Mouse (Mus musculus) neural tube, embryonic 13.5 days (tissue): Measurements from ENCODE around the gene Fam131a. TPM values are rescaled to one million over a fixed set of nuclear protein-coding genes. Genes with fewer than 3 reads are reported as not detected.
"Not testable (repeated sequence)": the region's sequence is repeated elsewhere in the genome, so short reads cannot be mapped to it uniquely, and the experiment has no call there.

Experiments
- ATAC-seq: fragments of 200-750 bp; cut with Nextera tagmentation; 2 replicates; pipeline ENCODE4 v1.8.0; 2017; ENCODE audit warnings: low read depth, mild to moderate bottlenecking, moderate TSS enrichment, moderate library complexity
- H3K27ac ChIP-seq: fragments of 300-500 bp; sonication (generic); replicated peaks from 2 replicates; pipeline ENCODE4 v1.5.1; 2015; ENCODE audit warnings: moderate library complexity, mild to moderate bottlenecking, inconsistent platforms
- H3K27me3 ChIP-seq: fragments of 300-500 bp; sonication (generic); 2 replicates; pipeline ENCODE4 v1.6.1; 2015; ENCODE audit warnings: mild to moderate bottlenecking, inconsistent platforms
- H3K36me3 ChIP-seq: fragments of 300-500 bp; sonication (generic); 2 replicates; pipeline ENCODE4 v1.6.1; 2015; ENCODE audit warnings: mild to moderate bottlenecking, inconsistent platforms
- H3K4me1 ChIP-seq: fragments of 300-500 bp; sonication (generic); replicated peaks from 2 replicates; pipeline ENCODE4 v1.6.1; 2015; ENCODE audit warnings: inconsistent platforms
- H3K4me2 ChIP-seq: fragments of 300-500 bp; sonication (generic); 2 replicates; pipeline ENCODE4 v1.6.1; 2015; ENCODE audit warnings: inconsistent platforms, mild to moderate bottlenecking, moderate library complexity
- H3K4me3 ChIP-seq: fragments of 300-500 bp; sonication (generic); 2 replicates; pipeline ENCODE4 v1.5.1; 2015; ENCODE audit warnings: mild to moderate bottlenecking, inconsistent platforms
- H3K9ac ChIP-seq: fragments of 300-500 bp; sonication (generic); 2 replicates; pipeline ENCODE4 v1.6.1; 2015; ENCODE audit warnings: moderate library complexity, mild to moderate bottlenecking, inconsistent platforms
- H3K9me3 ChIP-seq: fragments of 300-500 bp; sonication (generic); 2 replicates; pipeline ENCODE4 v1.6.1; 2016; ENCODE audit warnings: inconsistent platforms
- WGBS: fragments of 180-500 bp; shearing (Covaris S2); methylation state at CpG from one replicate; pipeline ENCODE4 v1.1.7; 2015; 5-methylcytosine and 5-hydroxymethylcytosine counted together
- polyA plus RNA-seq: library from polyadenylated mRNA; unstranded; fragments of >200 nt; fragmentation: Nextera tagmentation; extraction: Ambion mirVana; gene quantifications from 2 replicates; pipeline ENCODE4 v1.2.1, GENCODE M21; 2015

Fam131a gene
- 26.3 and 27.8 TPM in 2 replicates for polyA plus RNA-seq

- WGBS: under 1% methylated on average over 37 of the region's 37 CpGs
These were observed at the start of gene Fam131a for GRCm38 (mm10) chr16:20693111-20693701. Gene Fam131a, plus strand, starts transcription at chr16:20693241.

GRCm38 (mm10) chr16:20643911-20644310 lies 49.1 kb upstream of the Fam131a start:
- Histone ChIP-seq H3K4me3 (no peak overlapping the region), H3K4me2 (no peak overlapping the region), H3K36me3 (no peaks in the 10 kb centered on the region), H3K27me3 (no peaks in the 10 kb centered on the region), H3K9ac (no peak overlapping the region; the same call in 1 of the 2 replicates), H3K9me3 (no peaks in the 10 kb centered on the region), H3K27ac (no peak overlapping the region), H3K4me1 (0 out of 2 replicates have a peak, but pooled peaks cover under 1% of the 10 kb centered on the region)
- 87% methylated on average over 7 of the region's 7 CpGs for WGBS
- no peak for ATAC-seq

More at GRCm38 (mm10) chr16:20693111-20693701, at the start of gene Fam131a:
- Histone ChIP-seq H3K27me3 (no peaks in the 10 kb centered on the region), H3K4me3 (peak within 1 kb of the TSS; percentile 55), H3K27ac (peak within 1 kb of the TSS; percentile 95), H3K4me2 (peak within 1 kb of the TSS; percentile 82), H3K9me3 (no peaks in the 10 kb centered on the region), H3K4me1 (peaks cover 44% of the 10 kb centered on the region), H3K36me3 (peaks cover 39% of the 10 kb centered on the region), H3K9ac (peak within 1 kb of the TSS; percentile 82)
- peak; percentile 95 for ATAC-seq

GRCm38 (mm10) chr16:20651076-20651946 lies 41.7 kb upstream of the Fam131a start, which contains the start of gene Psmd2:
Gene Psmd2, plus strand, starts transcription at chr16:20651652.
- H3K36me3 ChIP-seq: peaks cover 20% of the 10 kb centered on the region
- H3K9ac ChIP-seq: peak within 1 kb of the TSS; percentile 93
- ATAC-seq: peak; percentile 96
- no peaks in the 10 kb centered on the region for H3K27me3 ChIP-seq
- peaks cover 19% of the 10 kb centered on the region for H3K4me1 ChIP-seq
- peak within 1 kb of the TSS; percentile 88 for H3K27ac ChIP-seq
- peak within 1 kb of the TSS; percentile 86 for H3K4me3 ChIP-seq
- peak within 1 kb of the TSS; percentile 80 for H3K4me2 ChIP-seq
- 2% methylated on average over 46 of the region's 46 CpGs for WGBS
- H3K9me3 ChIP-seq: no peaks in the 10 kb centered on the region

GRCm38 (mm10) chr16:20651947-20652310 lies 41.1 kb upstream of the Fam131a start:
- no peaks in the 10 kb centered on the region for H3K9me3 ChIP-seq
- no peak for ATAC-seq
- no peaks in the 10 kb centered on the region for H3K27me3 ChIP-seq
- WGBS: 10% methylated on average over 12 of the region's 12 CpGs
- H3K4me3 ChIP-seq: peak overlapping the region; percentile 86
- H3K4me1 ChIP-seq: peaks cover 19% of the 10 kb centered on the region
- H3K9ac ChIP-seq: peak overlapping the region; percentile 93
- peak overlapping the region; percentile 88 for H3K27ac ChIP-seq
- H3K36me3 ChIP-seq: peaks cover 26% of the 10 kb centered on the region
- H3K4me2 ChIP-seq: peak overlapping the region; percentile 80

- Histone ChIP-seq H3K36me3 (peaks cover 40% of the 10 kb centered on the region), H3K27me3 (no peaks in the 10 kb centered on the region), H3K9me3 (no peaks in the 10 kb centered on the region), H3K27ac (no peak overlapping the region), H3K4me1 (peaks cover 19% of the 10 kb centered on the region), H3K4me3 (0 out of 2 replicates have a peak overlapping the region, but pooled peaks have one; percentile 86), H3K4me2 (peak overlapping the region; percentile 80), H3K9ac (no peak overlapping the region)
- no peak for ATAC-seq
- 62% methylated on average over 2 of the region's 2 CpGs for WGBS
These were observed 39.7 kb upstream of the Fam131a start for GRCm38 (mm10) chr16:20653315-20653714.

GRCm38 (mm10) chr16:20657661-20658060 lies 35.4 kb upstream of the Fam131a start:
- Histone ChIP-seq H3K9me3 (no peaks in the 10 kb centered on the region), H3K9ac (no peak overlapping the region), H3K4me1 (peaks cover 8% of the 10 kb centered on the region), H3K27ac (no peak overlapping the region), H3K4me2 (no peak overlapping the region), H3K36me3 (peaks cover 83% of the 10 kb centered on the region), H3K27me3 (no peaks in the 10 kb centered on the region), H3K4me3 (no peak overlapping the region)
- ATAC-seq: no peak
- 88% methylated on average over 4 of the region's 4 CpGs for WGBS

- WGBS: 85% methylated on average over 3 of the region's 6 CpGs
- H3K4me3 ChIP-seq, H3K4me2 ChIP-seq, H3K9me3 ChIP-seq, H3K9ac ChIP-seq, H3K4me1 ChIP-seq, ATAC-seq, H3K27me3 ChIP-seq, H3K27ac ChIP-seq: not testable (repeated sequence)
- peaks cover 26% of the 10 kb centered on the region for H3K36me3 ChIP-seq
These were observed 25.0 kb upstream of the Fam131a start, which contains the start of gene Eif4g1 for GRCm38 (mm10) chr16:20668013-20668412. Gene Eif4g1, plus strand, starts transcription at chr16:20668313.

GRCm38 (mm10) chr16:20670291-20670690 lies 22.8 kb upstream of the Fam131a start:
- Histone ChIP-seq H3K4me2 (no peak overlapping the region), H3K36me3 (peaks cover 15% of the 10 kb centered on the region), H3K9me3 (no peaks in the 10 kb centered on the region), H3K4me3 (no peak overlapping the region), H3K27me3 (no peaks in the 10 kb centered on the region), H3K9ac (no peak overlapping the region), H3K4me1 (peaks cover 25% of the 10 kb centered on the region), H3K27ac (no peak overlapping the region)
- ATAC-seq: no peak
- 88% methylated on average over 3 of the region's 3 CpGs for WGBS

GRCm38 (mm10) chr16:20671886-20672285 lies 21.2 kb upstream of the Fam131a start:
- H3K9ac ChIP-seq: peak overlapping the region; percentile 46; the same call in 1 of the 2 replicates
- 29% methylated on average over 6 of the region's 6 CpGs for WGBS
- H3K36me3 ChIP-seq: peaks cover 24% of the 10 kb centered on the region
- no peaks in the 10 kb centered on the region for H3K9me3 ChIP-seq
- H3K27ac ChIP-seq: no peak overlapping the region
- peaks cover 29% of the 10 kb centered on the region for H3K4me1 ChIP-seq
- peak overlapping the region; percentile 95 for H3K4me2 ChIP-seq
- no peaks in the 10 kb centered on the region for H3K27me3 ChIP-seq
- peak overlapping the region; percentile 81 for H3K4me3 ChIP-seq
- no peak for ATAC-seq

GRCm38 (mm10) chr16:20672500-20672902 lies 20.5 kb upstream of the Fam131a start:
- ATAC-seq: peak; percentile 97
- WGBS: 0% methylated on average over 38 of the region's 38 CpGs
- H3K36me3 ChIP-seq: peaks cover 30% of the 10 kb centered on the region

GRCm38 (mm10) chr16:20672965-20673705 lies 19.9 kb upstream of the Fam131a start:
- peaks cover 37% of the 10 kb centered on the region for H3K36me3 ChIP-seq
- H3K27ac ChIP-seq: peak overlapping the region; percentile 93
- peak overlapping the region; percentile 81 for H3K4me3 ChIP-seq
- H3K27me3 ChIP-seq: no peaks in the 10 kb centered on the region
- H3K4me2 ChIP-seq: peak overlapping the region; percentile 95
- ATAC-seq: peak; percentile 90
- no peaks in the 10 kb centered on the region for H3K9me3 ChIP-seq
- peaks cover 29% of the 10 kb centered on the region for H3K4me1 ChIP-seq
- under 1% methylated on average over 64 of the region's 78 CpGs for WGBS
- peak overlapping the region; percentile 93 for H3K9ac ChIP-seq

More at GRCm38 (mm10) chr16:20672500-20672902, 20.5 kb upstream of the Fam131a start:
- Histone ChIP-seq H3K4me1 (peaks cover 29% of the 10 kb centered on the region), H3K9ac (peak overlapping the region; percentile 93), H3K9me3 (no peaks in the 10 kb centered on the region), H3K27me3 (no peaks in the 10 kb centered on the region), H3K4me3 (peak overlapping the region; percentile 81), H3K4me2 (peak overlapping the region; percentile 95), H3K27ac (peak overlapping the region; percentile 93)
